Comparison of ENCODE assay signal across 15 mouse cellular contexts in the genomic region with DNA sequence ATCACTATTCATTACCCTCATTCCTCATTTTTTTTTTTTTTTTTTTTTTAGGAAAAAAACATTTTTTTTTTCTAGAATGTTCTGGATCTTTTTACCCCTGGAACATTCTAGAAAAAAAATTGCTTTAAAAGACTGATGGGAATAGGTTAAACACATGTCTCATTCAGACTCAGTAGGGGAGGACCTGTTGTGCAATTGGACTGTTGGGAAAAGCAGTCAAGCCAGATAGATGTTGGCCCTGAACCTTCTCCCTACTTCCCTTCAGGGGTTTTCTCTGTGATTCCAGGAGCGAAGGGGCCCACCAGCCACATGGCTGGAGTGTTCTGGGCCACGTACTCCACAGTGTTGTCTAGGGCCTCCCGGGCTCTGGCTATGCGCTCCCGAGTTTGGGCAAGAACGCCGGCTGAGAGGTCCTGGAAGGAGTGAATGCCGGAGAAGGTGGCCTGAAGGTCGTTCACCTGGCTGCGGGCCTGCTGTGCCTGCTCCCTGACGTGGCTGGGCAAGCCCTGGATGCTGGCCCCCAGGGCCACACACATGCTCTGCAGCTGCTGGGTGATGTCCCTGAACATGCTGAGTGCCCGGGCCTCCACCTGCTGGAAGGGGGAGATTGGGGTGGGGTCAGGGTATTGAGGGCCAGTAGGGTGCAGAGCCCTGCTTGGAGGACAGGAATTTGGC. TPM values are rescaled to one million over a fixed set of nuclear protein-coding genes. Genes with fewer than 3 reads are reported as not detected.
DNase-seq lines count a peak whose midpoint lies in the region; ATAC-seq and TF ChIP-seq lines count a peak whose summit lies in the region.
"Had no signal": no experiment of that assay in that cellular context is flagged by ENCODE, and none has a peak within 500 bp of the region (broad histone marks: within the 10 kb centered on the region; RNA-seq: fewer than 3 reads in every experiment).

No protein-coding gene starts in this region.

- H3K36me3 ChIP-seq in ES-E14 (ENCODE audit: control insufficient read depth, insufficient read depth, low read length, poor library complexity, severe bottlenecking) = peaks cover 35% of the 10 kb centered on the region
- H3K36me3 ChIP-seq in heart, embryonic 12.5 days = peaks cover 54% of the 10 kb centered on the region
- peaks cover 39% of the 10 kb centered on the region; the same call in 1 of the 2 replicates for H3K36me3 ChIP-seq in kidney, postnatal 0 days (ENCODE audit: insufficient read depth, low read length)

- H3K27ac ChIP-seq in ES-E14 (ENCODE audit: insufficient read depth, low read depth, low read length, poor library complexity, severe bottlenecking) = peak overlapping the region; percentile 34
- H3K27ac ChIP-seq in heart, embryonic 12.5 days (ENCODE audit: poor library complexity, severe bottlenecking) = peak overlapping the region; percentile 48; the same call in 1 of the 2 replicates
- peak overlapping the region; percentile 50; the same call in 1 of the 2 replicates for H3K27ac ChIP-seq in kidney, postnatal 0 days
- H3K27ac ChIP-seq: forebrain, embryonic 13.5 days; hindbrain, embryonic 10.5 days; midbrain, embryonic 10.5 days had no signal

- WGBS in heart, embryonic 12.5 days = 74% methylated on average over 12 of the region's 12 CpGs
- 91% methylated on average over 12 of the region's 12 CpGs for WGBS in kidney, postnatal 0 days

- no peaks in the 10 kb centered on the region for H3K27me3 ChIP-seq in heart, embryonic 12.5 days (replicated peaks)
- no peaks in the 10 kb centered on the region for H3K27me3 ChIP-seq in kidney, postnatal 0 days (ENCODE audit: insufficient read depth, low read length)
- H3K27me3 ChIP-seq: forebrain, embryonic 13.5 days had no signal

- no peak for ATAC-seq in heart, embryonic 12.5 days (ENCODE audit: insufficient number of reproducible peaks, low FRiP score)
- ATAC-seq in kidney, postnatal 0 days (replicated peaks; ENCODE audit: low FRiP score, low read depth) = no peak
- ATAC-seq in erythroid progenitor cell, adult 5-6 weeks (replicated peaks; ENCODE audit: low FRiP score, poor library complexity, severe bottlenecking) = no peak
- ATAC-seq: forebrain, embryonic 13.5 days had no signal

- TF ChIP-seq CTCF in kidney, postnatal 0 days (IDR thresholded peaks at IDR 0.05; ENCODE audit: low read depth) = no peak

- no peak overlapping the region for H3K4me2 ChIP-seq in heart, embryonic 12.5 days
- no peak overlapping the region for H3K4me2 ChIP-seq in kidney, postnatal 0 days (ENCODE audit: low read length)
- H3K4me2 ChIP-seq: forebrain, embryonic 13.5 days had no signal

- no peak overlapping the region for H3K4me3 ChIP-seq in ES-E14 (ENCODE audit: insufficient read depth in 1 of 2, low read depth in 1 of 2, low read length in 2 of 2, poor library complexity in 1 of 2, severe bottlenecking in 1 of 2)
- H3K4me3 ChIP-seq in heart, embryonic 12.5 days = no peak overlapping the region
- no peak overlapping the region for H3K4me3 ChIP-seq in kidney, postnatal 0 days (replicated peaks; ENCODE audit: low read depth, low read length)
- H3K4me3 ChIP-seq: forebrain, embryonic 13.5 days; hindbrain, embryonic 10.5 days; midbrain, embryonic 10.5 days had no signal

- peaks cover 8 to 13% of the 10 kb centered on the region in 2 experiments; a peak in 3 of 4 replicates for H3K4me1 ChIP-seq in ES-E14 (ENCODE audit: control insufficient read depth in 2 of 2, insufficient read depth in 2 of 2, low read length in 2 of 2, poor library complexity in 1 of 2)
- H3K4me1 ChIP-seq in heart, embryonic 12.5 days (replicated peaks) = peaks cover 29% of the 10 kb centered on the region
- no peaks in the 10 kb centered on the region; the same call in 1 of the 2 replicates for H3K4me1 ChIP-seq in kidney, postnatal 0 days (replicated peaks; ENCODE audit: insufficient read depth, low read length)

- peak overlapping the region; percentile 40; the same call in 1 of the 2 replicates for H3K9ac ChIP-seq in ES-E14 (ENCODE audit: insufficient read depth, low read depth, low read length, poor library complexity, severe bottlenecking)
- H3K9ac ChIP-seq in heart, embryonic 12.5 days = no peak overlapping the region
- no peak overlapping the region for H3K9ac ChIP-seq in kidney, postnatal 0 days (ENCODE audit: low read depth, low read length)
- H3K9ac ChIP-seq: forebrain, embryonic 13.5 days had no signal

- in situ Hi-C loops in ES-E14 (cut with MboI; ENCODE audit: low sequenced_read_pairs in 2 of 2, unreplicated experiment in 2 of 2) = no loop called here

- H3K9me3 ChIP-seq in ES-E14 (ENCODE audit: control insufficient read depth, insufficient read depth, low read depth, low read length) = no peaks in the 10 kb centered on the region
- H3K9me3 ChIP-seq in heart, embryonic 12.5 days (replicated peaks) = no peaks in the 10 kb centered on the region
- no peaks in the 10 kb centered on the region for H3K9me3 ChIP-seq in kidney, postnatal 0 days (replicated peaks; ENCODE audit: low read length)
- H3K9me3 ChIP-seq: forebrain, embryonic 13.5 days; hindbrain, embryonic 10.5 days; midbrain, embryonic 10.5 days had no signal

- DNase-seq in gastrocnemius, postnatal 10 days = peak; percentile 43
- no peak for DNase-seq in gastrocnemius, postnatal 4 days (ENCODE audit: low spot score in 2 of 2)
- DNase-seq in ES-E14 (ENCODE audit: low read depth, low spot score) = no peak
- no peak for DNase-seq in kidney, postnatal 0 days (ENCODE audit: low spot score)
- no peak for DNase-seq in thymus, postnatal 0 days (ENCODE audit: low spot score)
- DNase-seq in embryo, embryonic 10 days (ENCODE audit: low spot score) = no peak
- DNase-seq: lung, adult 18-20 months; right cerebral cortex, adult 18-20 months had no signal

TF ChIP-seq in ES-E14, 5 proteins besides CTCF, POLR2A, EP300 and RAD21:
- TF ChIP-seq ZC3H11A (IDR thresholded peaks at IDR 0.05; ENCODE audit: borderline replicate concordance, low read depth, low read length) = no peak
- no peak for TF ChIP-seq MAFK (IDR thresholded peaks at IDR 0.05; ENCODE audit: insufficient read depth, low read depth, low read length)
- TF ChIP-seq HCFC1 (IDR thresholded peaks at IDR 0.05; ENCODE audit: borderline replicate concordance, insufficient read depth, low read length) = no peak

RNA-seq across cellular contexts. Expression of a gene that starts 3.0 kb away (rescaled TPM):
- 1 to 10 TPM; 6.6 to 6.8 TPM for total RNA-seq in gastrocnemius, postnatal 10 days (2021)
- total RNA-seq in gastrocnemius, postnatal 4 days (2021) = 1 to 10 TPM; 8.5 to 8.9 TPM
- total RNA-seq in ES-E14 (2012; rRNA removed) = 2.4 and 2.8 TPM in 2 replicates
- 8.6 and 9.5 TPM in 2 replicates for polyA plus RNA-seq in heart, embryonic 12.5 days (2016; fragmentation: Nextera tagmentation; extraction: Ambion mirVana)
- 6.9 and 7.7 TPM in 2 replicates for polyA plus RNA-seq in kidney, postnatal 0 days (2015; fragmentation: Nextera tagmentation; extraction: Ambion mirVana)
- polyA plus RNA-seq in thymus, postnatal 0 days (2015; fragmentation: Nextera tagmentation; extraction: Ambion mirVana) = 2.5 and 3.0 TPM in 2 replicates
- total RNA-seq in erythroid progenitor cell, adult 5-6 weeks (2015; ENCODE audit: low replicate concordance) = 4.0 and 4.6 TPM in 2 replicates
- total RNA-seq in erythroid progenitor cell, adult 5-6 weeks (2017; ENCODE audit: low replicate concordance) = 1.4 and 2.6 TPM in 2 replicates

RNA-seq across cellular contexts. Expression of a gene that starts 13.1 kb away (rescaled TPM):
- 10 to 100 TPM; 37.2 to 41.7 TPM for total RNA-seq in gastrocnemius, postnatal 10 days (2021)
- total RNA-seq in gastrocnemius, postnatal 4 days (2021) = 10 to 100 TPM; 59.0 to 60.6 TPM
- total RNA-seq in ES-E14 (2012; rRNA removed) = 40.5 and 53.9 TPM in 2 replicates
- polyA plus RNA-seq in heart, embryonic 12.5 days (2016; fragmentation: Nextera tagmentation; extraction: Ambion mirVana) = 59.1 and 60.0 TPM in 2 replicates
- 69.6 and 75.2 TPM in 2 replicates for polyA plus RNA-seq in kidney, postnatal 0 days (2015; fragmentation: Nextera tagmentation; extraction: Ambion mirVana)
- polyA plus RNA-seq in thymus, postnatal 0 days (2015; fragmentation: Nextera tagmentation; extraction: Ambion mirVana) = 59.5 TPM in 2 replicates
- 2.2 and 2.5 TPM in 2 replicates for total RNA-seq in erythroid progenitor cell, adult 5-6 weeks (2015; ENCODE audit: low replicate concordance)
- 5.6 and 6.7 TPM in 2 replicates for total RNA-seq in erythroid progenitor cell, adult 5-6 weeks (2017; ENCODE audit: low replicate concordance)

RNA-seq across cellular contexts. Expression of a gene that starts 20.5 kb away (rescaled TPM):
- not detected for total RNA-seq in gastrocnemius, postnatal 10 days (2021)
- total RNA-seq in gastrocnemius, postnatal 4 days (2021) = not detected
- total RNA-seq in ES-E14 (2012; rRNA removed) = 0.21 TPM in 1 of 2 replicates, not detected in the other
- not detected in 2 replicates for polyA plus RNA-seq in heart, embryonic 12.5 days (2016; fragmentation: Nextera tagmentation; extraction: Ambion mirVana)
- not detected in 2 replicates for polyA plus RNA-seq in kidney, postnatal 0 days (2015; fragmentation: Nextera tagmentation; extraction: Ambion mirVana)
- polyA plus RNA-seq in thymus, postnatal 0 days (2015; fragmentation: Nextera tagmentation; extraction: Ambion mirVana) = 0.84 and 1.8 TPM in 2 replicates
- not detected in 2 replicates for total RNA-seq in erythroid progenitor cell, adult 5-6 weeks (2015; ENCODE audit: low replicate concordance)
- total RNA-seq in erythroid progenitor cell, adult 5-6 weeks (2017; ENCODE audit: low replicate concordance) = not detected in 2 replicates
- total RNA-seq: layer of hippocampus, postnatal 10 days had no signal
- polyA plus RNA-seq: forebrain, embryonic 13.5 days; hindbrain, embryonic 10.5 days; midbrain, embryonic 10.5 days; stomach, embryonic 16.5 days had no signal

RNA-seq across cellular contexts. Expression of a gene that starts 23.0 kb away (rescaled TPM):
- 10 to 100 TPM; 91.9 to 99.8 TPM for total RNA-seq in gastrocnemius, postnatal 10 days (2021)
- total RNA-seq in gastrocnemius, postnatal 4 days (2021) = 10 to 100 TPM; 98.3 to 99.9 TPM
- 18.8 and 18.9 TPM in 2 replicates for total RNA-seq in ES-E14 (2012; rRNA removed)
- polyA plus RNA-seq in heart, embryonic 12.5 days (2016; fragmentation: Nextera tagmentation; extraction: Ambion mirVana) = 19.5 and 19.9 TPM in 2 replicates
- 11.7 TPM in 2 replicates for polyA plus RNA-seq in kidney, postnatal 0 days (2015; fragmentation: Nextera tagmentation; extraction: Ambion mirVana)
- 11.1 and 12.9 TPM in 2 replicates for polyA plus RNA-seq in thymus, postnatal 0 days (2015; fragmentation: Nextera tagmentation; extraction: Ambion mirVana)
- 7.2 and 8.4 TPM in 2 replicates for total RNA-seq in erythroid progenitor cell, adult 5-6 weeks (2015; ENCODE audit: low replicate concordance)
- total RNA-seq in erythroid progenitor cell, adult 5-6 weeks (2017; ENCODE audit: low replicate concordance) = 5.7 and 7.6 TPM in 2 replicates

RNA-seq across cellular contexts. Expression of a gene that starts 23.5 kb away (rescaled TPM):
- total RNA-seq in gastrocnemius, postnatal 10 days (2021) = 10 to 100 TPM; 14.4 to 20.3 TPM
- total RNA-seq in gastrocnemius, postnatal 4 days (2021) = 10 to 100 TPM; 39.7 to 41.6 TPM
- 238 and 265 TPM in 2 replicates for total RNA-seq in ES-E14 (2012; rRNA removed)
- polyA plus RNA-seq in heart, embryonic 12.5 days (2016; fragmentation: Nextera tagmentation; extraction: Ambion mirVana) = 88.4 and 91.2 TPM in 2 replicates
- polyA plus RNA-seq in kidney, postnatal 0 days (2015; fragmentation: Nextera tagmentation; extraction: Ambion mirVana) = 54.3 and 67.3 TPM in 2 replicates
- polyA plus RNA-seq in thymus, postnatal 0 days (2015; fragmentation: Nextera tagmentation; extraction: Ambion mirVana) = 234 and 264 TPM in 2 replicates
- 86.9 and 122 TPM in 2 replicates for total RNA-seq in erythroid progenitor cell, adult 5-6 weeks (2015; ENCODE audit: low replicate concordance)
- 178 and 179 TPM in 2 replicates for total RNA-seq in erythroid progenitor cell, adult 5-6 weeks (2017; ENCODE audit: low replicate concordance)
